Mouse (Mus musculus) stomach, embryonic 15.5 days (tissue): ENCODE results near the gene Alx3. TPM values are rescaled to one million over a fixed set of nuclear protein-coding genes. Genes with fewer than 3 reads are reported as not detected.

Experiments
- ATAC-seq: fragments of 200-750 bp; cut with Nextera tagmentation; 2 replicates; pipeline ENCODE4 v1.8.0; 2017; ENCODE audit warnings: low read depth, moderate number of reproducible peaks, moderate TSS enrichment; ENCODE audit not compliant: insufficient read depth, low FRiP score
- H3K27ac ChIP-seq: fragments of 300-500 bp; sonication (generic); 2 replicates; pipeline ENCODE4 v1.5.1; 2015; ENCODE audit warnings: mild to moderate bottlenecking, inconsistent platforms
- H3K27me3 ChIP-seq: fragments of 300-500 bp; sonication (generic); replicated peaks from 2 replicates; pipeline ENCODE4 v1.6.1; 2015; ENCODE audit warnings: inconsistent platforms
- H3K36me3 ChIP-seq: fragments of 300-500 bp; sonication (generic); 2 replicates; pipeline ENCODE4 v1.6.1; 2015; ENCODE audit warnings: inconsistent platforms
- H3K4me1 ChIP-seq: fragments of 300-500 bp; sonication (generic); 2 replicates; pipeline ENCODE4 v1.6.1; 2015; ENCODE audit warnings: inconsistent platforms
- H3K4me2 ChIP-seq: fragments of 300-500 bp; sonication (generic); 2 replicates; pipeline ENCODE4 v1.6.1; 2015; ENCODE audit warnings: mild to moderate bottlenecking, inconsistent platforms
- H3K4me3 ChIP-seq: fragments of 300-500 bp; sonication (generic); replicated peaks from 2 replicates; pipeline ENCODE4 v1.5.1; 2015; ENCODE audit warnings: inconsistent platforms
- H3K9ac ChIP-seq: fragments of 300-500 bp; sonication (generic); 2 replicates; pipeline ENCODE4 v1.6.1; 2015; ENCODE audit warnings: inconsistent platforms
- H3K9me3 ChIP-seq: fragments of 300-500 bp; sonication (generic); 2 replicates; pipeline ENCODE4 v1.6.1; 2016; ENCODE audit warnings: inconsistent platforms
- WGBS: fragments of 180-500 bp; shearing (Covaris S2); methylation state at CpG from one replicate; pipeline ENCODE4 v1.1.7; 2015; 5-methylcytosine and 5-hydroxymethylcytosine counted together
- polyA plus RNA-seq: library from polyadenylated mRNA; unstranded; fragments of >200 nt; fragmentation: Nextera tagmentation; extraction: Ambion mirVana; gene quantifications from 2 replicates; pipeline ENCODE4 v1.2.1, GENCODE M21; 2015

The Alx3 gene
- polyA plus RNA-seq, 1 experiment from 2014 or later = not detected

DNA sequence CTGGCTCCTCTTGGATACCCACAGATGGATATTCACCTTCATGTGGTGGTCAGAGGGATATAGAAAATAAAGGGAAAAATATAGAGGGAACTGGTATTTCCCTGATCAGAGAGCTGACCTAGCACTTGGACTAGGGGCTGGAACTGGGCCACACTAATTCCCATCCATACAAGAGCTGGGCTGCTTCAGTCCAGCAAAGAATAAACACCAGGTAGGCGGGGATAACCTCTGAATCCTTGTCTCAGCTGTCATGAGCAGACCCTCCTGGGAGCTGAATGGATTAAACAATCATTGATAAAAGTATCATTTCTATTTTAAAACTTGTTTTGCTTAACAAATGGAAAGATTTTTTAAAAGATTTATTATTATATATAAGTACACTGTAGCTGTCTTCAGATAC is 3.2 kb upstream of the Alx3 start:
- Histone ChIP-seq H3K9me3 (no peaks in the 10 kb centered on the region), H3K4me2 (no peak overlapping the region), H3K27ac (no peak overlapping the region), H3K4me1 (peaks cover 18% of the 10 kb centered on the region), H3K27me3 (peaks cover 83% of the 10 kb centered on the region), H3K9ac (no peak overlapping the region), H3K4me3 (no peak overlapping the region), H3K36me3 (no peaks in the 10 kb centered on the region)
- 30% methylated on average over 1 of the region's 1 CpGs for WGBS
- no peak for ATAC-seq

DNA sequence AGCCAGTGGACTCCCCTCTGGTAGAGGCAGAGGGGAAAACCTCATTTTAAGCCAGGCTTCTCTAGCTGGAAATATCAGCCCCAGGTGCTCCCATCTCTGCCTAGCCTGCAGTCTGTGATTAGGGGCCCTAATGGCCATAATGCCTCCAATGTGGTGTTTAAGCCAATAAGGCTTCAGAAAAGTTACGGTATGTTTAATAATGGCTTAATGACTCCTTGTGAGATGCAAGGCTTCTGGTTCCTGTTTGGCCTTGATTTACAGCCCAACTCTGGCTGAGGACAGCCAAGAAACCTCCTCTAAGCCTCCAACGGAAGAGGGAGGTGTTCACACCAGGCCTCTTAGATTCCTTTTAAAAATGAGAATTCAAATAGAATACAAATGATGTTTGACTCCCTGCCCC is 1.2 kb upstream of the Alx3 start:
- no peak for ATAC-seq
- WGBS = 41% methylated on average over 2 of the region's 2 CpGs
- H3K9me3 ChIP-seq = no peaks in the 10 kb centered on the region

DNA sequence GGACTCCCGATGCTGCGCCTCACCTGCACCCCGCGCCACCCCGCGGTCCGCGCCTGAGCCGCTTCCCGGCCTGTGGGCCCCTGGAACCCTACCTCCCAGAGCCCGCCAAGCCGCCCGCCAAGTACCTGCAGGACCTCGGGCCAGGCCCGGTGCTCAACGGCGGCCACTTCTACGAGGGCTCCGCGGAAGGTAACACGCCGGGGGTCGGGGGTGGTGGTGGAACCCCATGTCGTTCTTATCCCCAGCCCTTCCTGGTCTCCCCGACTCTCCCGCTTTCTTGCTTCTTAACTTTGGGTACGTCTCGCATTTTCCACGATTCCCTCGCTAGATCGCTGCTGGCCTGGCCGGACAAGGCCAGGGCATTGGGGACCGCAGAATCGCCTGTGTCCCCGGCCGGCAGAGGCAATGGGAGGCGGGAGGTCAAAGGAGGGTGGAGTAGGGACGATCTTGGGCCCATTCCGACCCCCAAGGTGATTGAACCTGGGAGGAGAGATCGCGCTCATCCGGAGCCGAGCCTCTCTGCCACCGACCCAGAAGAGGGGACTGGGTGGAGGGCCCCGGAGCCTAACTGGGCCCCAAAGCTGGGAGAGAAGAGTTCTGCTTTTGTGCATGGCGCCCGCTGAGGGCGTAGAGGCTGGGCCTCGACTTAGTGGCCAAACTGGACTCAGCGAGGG is 570 bp downstream of the Alx3 start:
- no peak overlapping the region for H3K27ac ChIP-seq
- no peaks in the 10 kb centered on the region for H3K36me3 ChIP-seq
- H3K4me2 ChIP-seq = peak overlapping the region; percentile 69
- ATAC-seq = no peak
- H3K9ac ChIP-seq = no peak overlapping the region
- peak overlapping the region; percentile 36 for H3K4me3 ChIP-seq
- no peaks in the 10 kb centered on the region for H3K9me3 ChIP-seq
- peaks cover 89% of the 10 kb centered on the region for H3K27me3 ChIP-seq
- 2% methylated on average over 48 of the region's 50 CpGs for WGBS
- peaks cover 19% of the 10 kb centered on the region for H3K4me1 ChIP-seq

More for the DNA sequence above, 1.2 kb upstream of the Alx3 start:
- H3K4me1 ChIP-seq = peaks cover 19% of the 10 kb centered on the region
- no peak overlapping the region for H3K27ac ChIP-seq
- H3K9ac ChIP-seq = no peak overlapping the region
- peaks cover 84% of the 10 kb centered on the region for H3K27me3 ChIP-seq
- no peak overlapping the region for H3K4me3 ChIP-seq
- no peak overlapping the region for H3K4me2 ChIP-seq
- no peaks in the 10 kb centered on the region for H3K36me3 ChIP-seq

DNA sequence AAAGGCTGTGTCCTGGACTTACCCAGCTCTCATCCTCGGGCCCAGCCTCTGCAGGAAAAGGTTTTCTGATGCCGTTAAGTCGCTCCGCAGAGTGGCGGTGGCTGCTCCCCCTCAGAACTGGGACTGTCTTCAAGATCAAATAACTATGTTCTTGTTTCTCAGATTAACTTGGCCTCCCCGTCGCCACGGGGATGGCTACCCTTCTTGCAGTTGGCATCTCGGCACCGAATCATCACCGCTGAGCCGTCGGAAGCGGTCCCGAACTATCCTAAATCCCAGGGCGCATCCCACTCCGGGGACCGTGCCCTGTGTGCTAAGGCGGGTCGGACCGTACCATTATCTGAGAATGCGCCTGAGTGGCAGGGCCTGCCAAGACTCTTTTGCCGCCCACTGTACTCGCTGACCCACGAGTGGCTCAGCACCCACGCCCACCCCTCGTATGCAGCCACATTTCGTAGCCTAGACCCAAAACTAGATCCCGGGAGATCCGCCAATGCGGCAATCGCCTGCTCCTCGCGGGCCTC is 1.2 kb downstream of the Alx3 start:
- ATAC-seq = no peak
- H3K9me3 ChIP-seq = no peaks in the 10 kb centered on the region
- H3K4me1 ChIP-seq = peaks cover 19% of the 10 kb centered on the region
- H3K4me3 ChIP-seq = peak overlapping the region; percentile 36
- no peak overlapping the region for H3K27ac ChIP-seq
- H3K4me2 ChIP-seq = peak overlapping the region; percentile 69; the same call in 1 of the 2 replicates
- no peak overlapping the region for H3K9ac ChIP-seq
- H3K27me3 ChIP-seq = peaks cover 91% of the 10 kb centered on the region
- 1% methylated on average over 34 of the region's 34 CpGs for WGBS
- no peaks in the 10 kb centered on the region for H3K36me3 ChIP-seq

DNA sequence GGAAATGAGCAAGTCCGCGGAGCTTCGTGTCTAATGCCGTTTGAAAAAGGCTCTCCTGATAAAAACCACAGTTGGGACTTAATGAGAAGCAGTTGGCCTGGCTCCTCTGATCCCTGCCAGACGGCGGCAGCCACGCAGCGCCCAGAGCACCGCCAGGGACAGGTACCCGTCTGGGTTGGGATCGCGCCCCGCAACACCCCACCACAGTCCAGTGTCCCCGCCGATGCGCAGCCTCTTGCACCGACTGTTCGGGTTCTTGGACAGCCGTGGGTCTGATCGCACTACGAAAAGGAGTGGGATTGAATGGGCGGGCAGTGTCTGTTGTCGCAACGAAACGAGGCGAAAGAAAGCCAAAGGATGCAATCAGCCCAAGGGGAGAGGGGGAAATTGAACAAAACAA is 1.7 kb downstream of the Alx3 start:
- H3K4me1 ChIP-seq = peaks cover 19% of the 10 kb centered on the region
- no peak overlapping the region for H3K27ac ChIP-seq
- no peaks in the 10 kb centered on the region for H3K9me3 ChIP-seq
- H3K4me3 ChIP-seq = no peak overlapping the region
- no peak overlapping the region for H3K4me2 ChIP-seq
- no peak overlapping the region for H3K9ac ChIP-seq
- H3K27me3 ChIP-seq = peaks cover 91% of the 10 kb centered on the region
- WGBS = 1% methylated on average over 26 of the region's 26 CpGs
- ATAC-seq = no peak
- no peaks in the 10 kb centered on the region for H3K36me3 ChIP-seq

DNA sequence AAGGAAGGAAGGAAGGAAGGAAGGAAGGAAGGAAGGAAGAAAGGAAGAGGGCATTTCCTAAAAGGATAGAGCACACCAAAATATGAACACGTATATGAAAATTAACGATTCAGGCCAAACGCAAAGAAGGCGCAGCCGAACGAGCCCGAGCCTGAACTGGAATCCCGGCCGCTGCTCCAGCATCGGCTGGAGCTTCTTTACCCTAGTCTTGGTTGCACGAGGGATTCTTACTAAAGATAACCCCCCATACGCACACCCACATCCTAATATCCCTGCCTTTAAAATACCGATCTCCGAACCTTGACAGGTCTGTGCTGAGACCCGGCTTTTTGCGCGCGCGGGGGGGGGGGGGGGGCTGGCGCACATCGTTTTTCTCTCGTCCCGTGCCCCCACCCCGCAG is 2.3 kb downstream of the Alx3 start:
- Histone ChIP-seq H3K4me2 (no peak overlapping the region), H3K27ac (no peak overlapping the region), H3K4me3 (no peak overlapping the region), H3K36me3 (no peaks in the 10 kb centered on the region), H3K9me3 (no peaks in the 10 kb centered on the region), H3K27me3 (peaks cover 90% of the 10 kb centered on the region), H3K4me1 (peaks cover 19% of the 10 kb centered on the region), H3K9ac (no peak overlapping the region)
- ATAC-seq = no peak
- WGBS = 1% methylated on average over 22 of the region's 24 CpGs

DNA sequence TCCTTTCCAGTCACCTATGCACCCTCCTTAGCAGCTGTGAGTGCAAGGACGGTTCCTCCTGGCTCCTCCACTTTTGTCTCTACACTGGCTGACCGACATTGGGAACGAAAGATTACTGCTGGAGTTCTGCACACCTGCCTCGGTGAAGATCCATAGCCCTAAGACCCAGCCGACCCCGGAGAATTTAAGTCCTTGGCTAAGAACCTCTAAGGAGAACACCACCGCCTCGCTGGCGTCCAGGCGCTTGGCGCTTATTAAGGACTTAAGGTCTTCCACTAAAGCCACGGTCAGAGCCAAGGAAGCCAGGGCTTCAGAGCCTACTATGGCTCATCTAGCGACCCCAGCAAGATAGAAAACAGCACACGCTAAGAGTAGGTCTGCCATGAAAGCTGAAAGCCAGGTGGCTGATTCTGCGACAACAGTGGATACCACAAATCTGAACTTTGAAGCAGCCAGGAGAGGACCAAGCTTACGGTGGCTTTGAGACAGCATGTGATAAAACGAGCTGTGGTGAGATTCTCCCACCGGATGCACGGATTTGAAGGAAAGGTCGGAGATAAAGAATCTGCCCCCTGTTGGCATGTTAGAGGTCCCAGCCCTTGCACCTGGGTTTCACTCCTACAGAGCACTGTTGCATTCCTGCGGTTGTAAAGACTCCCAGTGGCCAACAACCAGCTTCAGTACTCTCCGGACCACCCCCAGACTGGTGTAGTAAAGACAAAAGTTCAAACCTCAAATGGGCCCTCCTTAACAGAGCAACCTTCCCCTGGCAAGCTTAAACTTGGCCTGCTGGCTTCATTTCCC is 3.0 kb downstream of the Alx3 start:
- no peak overlapping the region for H3K4me3 ChIP-seq
- WGBS = 10% methylated on average over 22 of the region's 22 CpGs
- H3K4me2 ChIP-seq = no peak overlapping the region
- H3K36me3 ChIP-seq = no peaks in the 10 kb centered on the region
- peaks cover 19% of the 10 kb centered on the region for H3K4me1 ChIP-seq
- H3K27ac ChIP-seq = no peak overlapping the region
- H3K27me3 ChIP-seq = peaks cover 84% of the 10 kb centered on the region
- no peak for ATAC-seq
- H3K9me3 ChIP-seq = no peaks in the 10 kb centered on the region
- H3K9ac ChIP-seq = no peak overlapping the region

DNA sequence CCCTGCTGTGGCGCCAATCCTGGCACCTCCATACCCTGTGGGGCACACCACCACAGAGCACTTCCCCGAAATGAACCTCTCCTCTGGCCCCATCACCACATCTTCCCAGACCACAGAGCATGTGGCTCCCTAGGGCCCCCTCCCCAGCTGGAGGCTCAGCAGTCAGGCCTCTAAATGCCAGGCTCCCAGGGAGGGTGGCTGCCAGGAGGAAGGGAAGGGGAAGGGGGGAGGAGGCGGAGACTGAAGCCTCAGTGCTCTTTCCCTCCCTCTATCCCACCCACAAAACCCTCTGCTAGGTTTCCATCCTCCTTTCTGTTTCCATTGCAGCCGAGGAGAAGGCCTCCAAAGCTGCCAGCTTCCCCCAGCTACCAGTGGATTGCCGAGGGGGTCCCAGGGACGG is 5.3 kb downstream of the Alx3 start:
- no peak overlapping the region for H3K27ac ChIP-seq
- WGBS = 46% methylated on average over 6 of the region's 6 CpGs
- no peak for ATAC-seq
- no peaks in the 10 kb centered on the region for H3K36me3 ChIP-seq
- peaks cover 14% of the 10 kb centered on the region for H3K4me1 ChIP-seq
- peaks cover 61% of the 10 kb centered on the region for H3K27me3 ChIP-seq
- H3K4me2 ChIP-seq = no peak overlapping the region
- H3K9me3 ChIP-seq = no peaks in the 10 kb centered on the region
- H3K4me3 ChIP-seq = no peak overlapping the region
- no peak overlapping the region for H3K9ac ChIP-seq

DNA sequence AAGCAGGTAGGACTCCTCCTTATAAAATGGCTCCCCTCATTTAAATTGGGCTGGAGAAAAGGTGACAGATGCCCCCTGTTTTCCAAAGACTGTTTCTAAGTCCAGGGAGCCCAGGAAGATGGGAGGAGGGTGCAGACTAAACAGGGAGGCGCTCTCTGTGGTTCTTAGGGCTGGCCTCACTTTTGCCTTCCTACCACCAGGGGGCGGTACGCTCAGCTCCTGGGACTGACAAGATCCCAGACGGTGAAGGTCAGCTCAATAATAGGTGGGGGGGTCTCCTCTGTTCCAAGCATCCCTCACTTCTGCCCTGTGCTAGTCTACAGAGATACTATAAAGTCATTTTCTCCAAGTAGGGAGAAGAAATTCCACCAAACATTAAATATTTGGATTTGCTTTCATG is 10.5 kb downstream of the Alx3 start:
- H3K27me3 ChIP-seq = peaks cover 12% of the 10 kb centered on the region; the same call in 1 of the 2 replicates
- ATAC-seq = no peak
- H3K4me2 ChIP-seq = no peak overlapping the region
- H3K9me3 ChIP-seq = no peaks in the 10 kb centered on the region
- H3K36me3 ChIP-seq = no peaks in the 10 kb centered on the region
- no peak overlapping the region for H3K9ac ChIP-seq
- 14% methylated on average over 4 of the region's 4 CpGs for WGBS
- no peak overlapping the region for H3K4me3 ChIP-seq
- H3K27ac ChIP-seq = no peak overlapping the region
- no peaks in the 10 kb centered on the region for H3K4me1 ChIP-seq

DNA sequence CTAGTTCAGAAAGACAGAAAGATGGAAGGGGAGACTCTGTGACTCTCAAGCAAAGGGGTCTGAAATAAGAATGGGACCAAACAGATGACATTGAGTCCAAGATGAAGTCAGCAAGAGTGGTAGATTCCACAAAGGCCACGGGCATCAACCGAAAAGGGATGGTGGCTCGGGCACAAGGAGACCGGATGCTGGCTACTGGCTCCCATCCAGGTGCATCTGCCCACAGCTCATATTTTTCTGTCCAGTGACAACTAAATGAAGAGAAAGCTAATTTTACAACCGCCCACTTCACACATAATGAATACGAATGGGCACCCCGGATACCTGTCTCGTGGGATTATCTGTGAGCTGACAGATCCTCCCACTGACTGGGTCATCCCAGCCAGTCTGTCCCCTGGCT is 12.4 kb downstream of the Alx3 start:
- H3K9me3 ChIP-seq = no peaks in the 10 kb centered on the region
- no peak for ATAC-seq
- no peaks in the 10 kb centered on the region for H3K36me3 ChIP-seq
- no peak overlapping the region for H3K4me2 ChIP-seq
- H3K4me3 ChIP-seq = no peak overlapping the region
- no peaks in the 10 kb centered on the region for H3K27me3 ChIP-seq
- no peaks in the 10 kb centered on the region for H3K4me1 ChIP-seq
- no peak overlapping the region for H3K9ac ChIP-seq
- WGBS = 74% methylated on average over 8 of the region's 8 CpGs
- H3K27ac ChIP-seq = no peak overlapping the region

DNA sequence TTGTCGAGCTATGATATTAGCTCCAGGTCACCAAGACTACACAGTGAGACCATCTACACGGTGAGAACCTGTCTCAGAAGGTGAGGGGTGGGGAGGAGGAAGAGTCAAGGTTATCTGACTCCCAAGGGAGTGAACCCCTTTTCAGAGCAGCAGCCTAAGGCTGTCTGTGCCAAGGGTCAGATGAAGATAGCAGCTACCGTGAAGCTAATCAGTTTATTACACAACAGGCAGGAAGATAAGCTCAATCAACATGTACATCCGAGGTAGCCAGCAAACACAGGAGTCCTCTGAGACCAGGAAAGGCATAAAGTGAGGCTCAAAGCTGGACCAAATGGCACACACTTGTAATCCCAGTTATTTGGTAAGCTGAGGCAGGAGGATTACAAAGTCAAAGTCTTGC is 14.0 kb downstream of the Alx3 start:
- Histone ChIP-seq H3K27ac (no peak overlapping the region), H3K9me3 (no peaks in the 10 kb centered on the region), H3K9ac (no peak overlapping the region), H3K4me3 (no peak overlapping the region), H3K4me2 (no peak overlapping the region), H3K36me3 (peaks cover 11% of the 10 kb centered on the region), H3K27me3 (no peaks in the 10 kb centered on the region), H3K4me1 (no peaks in the 10 kb centered on the region)
- WGBS = 48% methylated on average over 4 of the region's 4 CpGs
- no peak for ATAC-seq

DNA sequence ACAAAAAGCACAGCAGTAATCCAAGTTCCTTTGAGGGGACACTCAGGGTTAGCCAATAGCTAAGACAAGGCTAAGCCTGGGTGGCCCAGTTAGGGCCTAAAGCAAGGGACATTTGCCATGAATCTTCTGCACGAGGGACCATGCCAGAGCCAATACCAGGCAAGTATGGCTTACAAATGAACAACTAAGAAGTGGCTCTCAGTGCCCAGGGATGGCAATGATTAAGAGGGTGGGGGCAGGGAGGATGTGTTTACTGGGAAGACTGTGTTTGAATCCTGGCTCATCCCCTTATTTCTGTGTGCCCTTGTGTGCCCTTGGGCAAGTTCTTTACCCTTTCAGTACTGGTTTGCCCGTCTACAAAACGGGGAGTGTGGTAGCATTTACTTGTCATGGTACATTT is 14.5 kb downstream of the Alx3 start:
- H3K36me3 ChIP-seq = peaks cover 14% of the 10 kb centered on the region
- H3K27me3 ChIP-seq = no peaks in the 10 kb centered on the region
- no peak for ATAC-seq
- H3K4me1 ChIP-seq = no peaks in the 10 kb centered on the region
- H3K4me2 ChIP-seq = no peak overlapping the region
- no peak overlapping the region for H3K9ac ChIP-seq
- H3K9me3 ChIP-seq = no peaks in the 10 kb centered on the region
- no peak overlapping the region for H3K4me3 ChIP-seq
- 51% methylated on average over 3 of the region's 3 CpGs for WGBS
- no peak overlapping the region for H3K27ac ChIP-seq
